Mouse (Mus musculus) liver, adult 2 months (tissue): ENCODE data around the gene Arhgap31. TPM values are rescaled to one million over a fixed set of nuclear protein-coding genes. Genes with fewer than 3 reads are reported as not detected.

Source experiments
- DNase-seq: peaks from one replicate; pipeline ENCODE4 v3.0.0-alpha.2; 2011; ENCODE audit warnings: low read depth, low spot score; ENCODE audit errors: extremely low read depth
- H3K27ac ChIP-seq: fragments of 200-500 bp; replicated peaks from 2 replicates; pipeline ENCODE4 v1.5.1; 2012; ENCODE audit warnings: low read depth, mild to moderate bottlenecking, control low read depth, inconsistent platforms, low read length; ENCODE audit not compliant: insufficient read depth
- H3K27me3 ChIP-seq: fragments of 200-500 bp; 2 replicates; pipeline ENCODE4 v1.6.1; 2012; ENCODE audit warnings: mild to moderate bottlenecking, moderate library complexity, low read length, inconsistent platforms; ENCODE audit not compliant: control insufficient read depth, insufficient read depth
- H3K36me3 ChIP-seq: fragments of 200-500 bp; 2 replicates; pipeline ENCODE4 v1.6.1; 2012; ENCODE audit warnings: low read length, inconsistent platforms; ENCODE audit not compliant: control insufficient read depth, insufficient read depth
- H3K4me1 ChIP-seq: fragments of 200-500 bp; 2 replicates; pipeline ENCODE4 v1.6.1; 2011; ENCODE audit warnings: low read length; ENCODE audit not compliant: control insufficient read depth, insufficient read depth
- H3K4me3 ChIP-seq: fragments of 200-500 bp; 2 replicates; pipeline ENCODE4 v1.5.1; 2011; ENCODE audit warnings: low read depth, mild to moderate bottlenecking, control low read depth, low read length, moderate library complexity; ENCODE audit not compliant: insufficient read depth
- H3K79me2 ChIP-seq: fragments of 200-500 bp; 2 replicates; pipeline ENCODE4 v1.6.1; 2012; ENCODE audit warnings: inconsistent platforms, mild to moderate bottlenecking, low read length, moderate library complexity; ENCODE audit not compliant: control insufficient read depth, insufficient read depth
- H3K9ac ChIP-seq: fragments of 200-500 bp; 2 replicates; pipeline ENCODE4 v1.6.1; 2012; ENCODE audit warnings: low read depth, mild to moderate bottlenecking, control low read depth, inconsistent platforms, low read length
- CTCF ChIP-seq: fragments of 200-500 bp; IDR thresholded peaks from 2 replicates; pipeline ENCODE4 v1.5.1; 2011; ENCODE audit warnings: low read depth, low read length, control low read depth
- POLR2A ChIP-seq: fragments of 200-500 bp; IDR thresholded peaks from 2 replicates; pipeline ENCODE4 v1.6.1; 2011; ENCODE audit warnings: low read length, control low read depth; ENCODE audit not compliant: insufficient read depth; ENCODE audit errors: extremely low read depth
- WGBS: fragments of 180-500 bp; shearing (Covaris S2); methylation state at CpG from one replicate; pipeline ENCODE4 v1.1.7; 2018; 5-methylcytosine and 5-hydroxymethylcytosine counted together
- polyA plus RNA-seq: library from polyadenylated mRNA; depleted of rRNA; stranded (reverse); fragments of >200 nt; gene quantifications from 2 replicates; pipeline ENCODE4 v1.2.3, GENCODE M21; 2012
- total RNA-seq: library from RNA; depleted of rRNA; stranded (reverse); fragments of >200 nt; gene quantifications from 2 replicates; pipeline ENCODE4 v1.2.3, GENCODE M21; 2014

Gene Arhgap31
- total and polyA plus RNA-seq, 2 experiments = 1.4 to 3.0 TPM

DNA sequence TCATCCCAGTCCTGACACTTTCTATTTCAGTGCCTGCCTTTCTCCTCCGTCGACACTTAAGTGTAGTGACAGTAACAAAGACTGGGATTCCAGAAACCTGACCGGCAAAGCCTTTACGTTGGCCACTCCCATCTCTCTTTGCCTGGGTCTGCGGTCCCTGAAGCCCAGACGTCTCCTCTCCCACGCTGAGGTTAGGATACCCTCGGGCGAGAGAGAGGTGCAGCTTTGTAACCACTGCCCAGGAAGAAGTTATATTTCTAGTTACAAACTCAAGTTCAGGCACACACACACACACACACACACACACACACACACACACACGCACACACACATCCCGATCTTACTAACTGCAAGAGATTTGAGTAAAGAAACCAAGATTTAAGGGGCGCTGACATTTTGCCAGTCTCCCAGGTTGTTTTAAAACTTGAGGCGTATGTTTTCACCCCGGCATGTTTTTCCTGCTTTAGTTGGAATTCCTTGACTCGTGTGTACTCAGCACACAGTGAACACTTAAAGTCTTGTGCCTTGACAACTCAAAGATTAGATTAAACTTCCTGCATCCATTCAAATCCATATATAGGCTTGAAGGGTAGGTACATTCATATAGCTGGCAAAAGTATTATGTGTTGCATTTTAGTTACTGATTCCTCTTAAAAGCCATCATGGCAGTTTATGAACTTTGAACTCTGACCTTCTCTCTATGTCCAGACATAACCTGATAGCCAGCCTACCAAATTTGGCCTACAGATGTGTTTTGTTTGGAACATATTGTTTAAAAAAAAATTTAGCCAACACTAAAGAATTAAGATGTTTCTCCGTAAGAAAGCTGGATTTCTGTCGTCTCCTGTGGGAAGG lies 557 bp upstream of the Arhgap31 start:
- peak; percentile 20 for DNase-seq
- TF ChIP-seq POLR2A = no peak
- TF ChIP-seq CTCF = no peak
- Histone ChIP-seq H3K9ac (peak overlapping the region; percentile 88), H3K4me1 (0 out of 2 replicates have a peak, but pooled peaks cover 3% of the 10 kb centered on the region), H3K36me3 (no peaks in the 10 kb centered on the region), H3K27ac (peak overlapping the region; percentile 83), H3K79me2 (no peaks in the 10 kb centered on the region), H3K27me3 (no peaks in the 10 kb centered on the region), H3K4me3 (peak overlapping the region; percentile 82)
- WGBS = 25% methylated on average over 17 of the region's 17 CpGs

DNA sequence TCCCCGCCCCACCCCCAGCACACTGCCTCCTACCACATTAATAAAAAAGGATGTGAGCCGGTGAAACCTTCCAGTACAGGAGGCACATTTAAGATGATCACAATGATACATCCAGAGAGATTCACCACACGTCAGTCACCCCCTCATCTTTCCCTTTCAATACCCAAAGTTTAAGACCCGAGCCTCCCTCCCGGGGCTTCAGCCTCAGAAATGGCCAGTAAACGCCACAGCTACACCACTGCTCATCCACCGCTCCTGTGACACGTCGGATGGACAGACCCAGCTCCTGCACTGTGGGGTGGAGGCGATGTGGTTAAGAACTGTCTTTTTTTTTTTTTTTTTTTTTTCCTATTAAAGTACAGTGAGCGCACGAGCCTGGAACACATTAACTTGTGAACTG lies 969 bp downstream of the Arhgap31 start:
- Histone ChIP-seq H3K27me3 (no peaks in the 10 kb centered on the region), H3K79me2 (no peaks in the 10 kb centered on the region; the same call in 1 of the 2 replicates), H3K4me3 (peak overlapping the region; percentile 82), H3K4me1 (peaks cover 3% of the 10 kb centered on the region; the same call in 1 of the 2 replicates), H3K36me3 (no peaks in the 10 kb centered on the region), H3K27ac (peak overlapping the region; percentile 83), H3K9ac (peak overlapping the region; percentile 88; the same call in 1 of the 2 replicates)
- DNase-seq = no peak
- 9% methylated on average over 12 of the region's 12 CpGs for WGBS
- TF ChIP-seq POLR2A (no peak), CTCF (no peak)

GRCm38 (mm10) chr16:38711245-38711644 lies 1.8 kb downstream of the Arhgap31 start:
- no peak overlapping the region for H3K4me3 ChIP-seq
- H3K27ac ChIP-seq = no peak overlapping the region

GRCm38 (mm10) chr16:38708962-38709520 lies 4.0 kb downstream of the Arhgap31 start:
- H3K27ac ChIP-seq = no peak overlapping the region
- no peaks in the 10 kb centered on the region for H3K27me3 ChIP-seq
- no peaks in the 10 kb centered on the region for H3K36me3 ChIP-seq
- peaks cover 3% of the 10 kb centered on the region; the same call in 1 of the 2 replicates for H3K4me1 ChIP-seq
- H3K9ac ChIP-seq = no peak overlapping the region
- TF ChIP-seq POLR2A (no peak), CTCF (no peak)
- no peak overlapping the region for H3K4me3 ChIP-seq
- WGBS = 63% methylated on average over 7 of the region's 7 CpGs
- no peaks in the 10 kb centered on the region; the same call in 1 of the 2 replicates for H3K79me2 ChIP-seq
- DNase-seq = no peak

More at GRCm38 (mm10) chr16:38711245-38711644, 1.8 kb downstream of the Arhgap31 start:
- Histone ChIP-seq H3K36me3 (no peaks in the 10 kb centered on the region), H3K79me2 (no peaks in the 10 kb centered on the region; the same call in 1 of the 2 replicates), H3K27me3 (no peaks in the 10 kb centered on the region), H3K4me1 (peaks cover 3% of the 10 kb centered on the region; the same call in 1 of the 2 replicates), H3K9ac (no peak overlapping the region)
- TF ChIP-seq POLR2A = no peak
- no peak for TF ChIP-seq CTCF
- WGBS = 51% methylated on average over 4 of the region's 4 CpGs
- peak; percentile 19 for DNase-seq

DNA sequence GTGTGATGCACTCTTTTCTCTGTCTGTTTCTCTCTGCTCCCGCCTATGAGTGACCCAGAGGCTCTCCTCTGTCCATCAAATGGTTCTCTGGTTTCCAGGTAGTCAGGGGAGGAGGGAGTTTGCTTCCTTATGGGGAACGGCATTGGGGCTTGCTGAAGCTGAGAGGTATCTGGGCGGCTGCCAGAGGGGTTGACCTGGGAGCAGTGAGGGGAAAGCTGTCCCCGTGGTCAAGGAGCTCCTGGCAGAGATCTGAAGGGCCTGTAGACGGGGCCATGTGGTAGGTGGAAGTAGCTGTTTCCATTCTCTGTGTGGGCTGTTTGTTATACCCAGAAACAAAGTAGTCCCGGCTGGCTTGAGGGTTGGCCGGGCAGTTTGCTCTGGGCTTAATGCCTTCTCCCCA lies 6.3 kb downstream of the Arhgap31 start:
- H3K9ac ChIP-seq = no peak overlapping the region
- H3K79me2 ChIP-seq = no peaks in the 10 kb centered on the region; the same call in 1 of the 2 replicates
- H3K27ac ChIP-seq = no peak overlapping the region
- H3K36me3 ChIP-seq = no peaks in the 10 kb centered on the region
- no peak for DNase-seq
- TF ChIP-seq CTCF (no peak), POLR2A (no peak)
- no peaks in the 10 kb centered on the region; the same call in 1 of the 2 replicates for H3K4me1 ChIP-seq
- H3K27me3 ChIP-seq = no peaks in the 10 kb centered on the region
- no peak overlapping the region for H3K4me3 ChIP-seq
- 61% methylated on average over 7 of the region's 7 CpGs for WGBS
